Mouse (Mus musculus): ENCODE data around the gene Ppef1. TPM values are rescaled to one million over a fixed set of nuclear protein-coding genes. Genes with fewer than 3 reads are reported as not detected.

The Ppef1 gene
- polyA plus RNA-seq, 1 experiment from 2014 or later: 0.06 TPM

DNA sequence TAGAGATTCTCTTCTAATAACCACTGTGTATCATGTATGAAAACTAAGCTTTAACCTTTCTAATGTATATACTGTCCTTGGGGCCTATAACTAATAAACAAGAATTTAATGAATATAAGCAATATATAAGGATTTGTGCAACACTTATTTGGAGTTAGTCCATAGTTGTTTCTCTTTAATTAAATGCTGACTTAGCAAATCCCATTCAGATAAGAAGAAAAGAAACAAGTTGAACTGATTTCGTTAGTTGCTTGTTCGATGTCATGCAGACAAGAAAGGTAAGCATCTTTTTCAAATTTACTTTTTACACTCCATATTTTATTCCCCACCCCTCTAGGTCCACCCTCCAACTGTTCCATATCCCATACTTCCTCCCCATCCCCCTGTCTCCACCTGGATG lies 45.5 kb downstream of the Ppef1 start:
- Histone ChIP-seq H3K27ac (no peak overlapping the region), H3K4me1 (no peaks in the 10 kb centered on the region), H3K9ac (no peak overlapping the region), H3K9me3 (no peaks in the 10 kb centered on the region), H3K36me3 (no peaks in the 10 kb centered on the region), H3K27me3 (no peaks in the 10 kb centered on the region; the same call in 1 of the 2 replicates), H3K4me3 (no peak overlapping the region), H3K4me2 (no peak overlapping the region)
- 86% methylated on average over 2 of the region's 2 CpGs for WGBS
- no peak for ATAC-seq (ENCODE audit: borderline replicate concordance, extremely low read depth, low FRiP score, low TSS enrichment)

DNA sequence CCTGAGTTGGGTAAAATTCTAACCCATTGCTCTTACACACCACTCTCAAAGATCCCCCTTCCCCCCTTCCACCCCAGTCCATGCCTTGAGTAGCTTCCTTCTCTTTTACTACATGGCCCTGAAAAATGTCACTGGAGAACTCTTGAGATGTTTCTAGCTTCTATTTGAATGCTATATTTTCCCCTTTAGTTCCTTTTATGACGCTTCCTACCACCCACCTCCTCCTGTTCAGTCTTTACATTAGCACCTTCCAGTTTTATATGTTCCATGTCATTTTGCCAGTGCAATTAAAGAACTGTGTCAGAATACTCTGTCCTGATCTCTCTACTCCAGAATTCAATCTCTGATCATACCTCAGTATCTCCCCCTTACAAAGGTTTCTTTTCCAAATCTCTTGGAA lies 65.6 kb downstream of the Ppef1 start:
- Histone ChIP-seq H3K4me2 (no peak overlapping the region), H3K9me3 (no peaks in the 10 kb centered on the region), H3K4me1 (no peaks in the 10 kb centered on the region), H3K36me3 (no peaks in the 10 kb centered on the region), H3K4me3 (no peak overlapping the region), H3K27me3 (no peaks in the 10 kb centered on the region), H3K9ac (no peak overlapping the region), H3K27ac (no peak overlapping the region)
- WGBS: 83% methylated on average over 1 of the region's 1 CpGs
- no peak for ATAC-seq (ENCODE audit: borderline replicate concordance, extremely low read depth, low FRiP score, low TSS enrichment)

GRCm38 (mm10) chrX:160610882-160611644 lies 124.5 kb downstream of the Ppef1 start:
- Histone ChIP-seq H3K27me3 (no peaks in the 10 kb centered on the region), H3K9me3 (no peaks in the 10 kb centered on the region), H3K9ac (no peak overlapping the region), H3K4me2 (no peak overlapping the region), H3K4me3 (no peak overlapping the region), H3K27ac (no peak overlapping the region), H3K36me3 (no peaks in the 10 kb centered on the region), H3K4me1 (no peaks in the 10 kb centered on the region)
- WGBS: 41% methylated on average over 4 of the region's 4 CpGs
- ATAC-seq (ENCODE audit: borderline replicate concordance, extremely low read depth, low FRiP score, low TSS enrichment): no peak

DNA sequence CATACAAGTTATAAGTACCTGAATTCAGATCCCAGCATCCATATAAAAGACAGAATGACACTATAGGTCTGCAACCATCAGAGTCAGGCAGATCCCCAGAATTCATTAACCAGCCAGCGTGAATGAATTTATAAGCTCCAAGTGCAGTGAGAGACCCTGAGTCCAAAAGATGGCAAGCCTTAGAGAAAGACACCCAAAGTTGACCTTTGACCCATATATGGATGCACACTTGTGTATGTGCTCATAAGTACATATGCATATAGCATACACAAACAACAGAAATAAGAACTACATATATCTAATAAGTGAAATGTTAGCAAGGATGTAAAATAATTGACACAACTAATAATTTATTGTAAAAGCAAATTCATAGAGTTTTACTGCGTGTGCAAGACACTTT lies 125.1 kb downstream of the Ppef1 start:
- no peaks in the 10 kb centered on the region for H3K36me3 ChIP-seq
- WGBS: 77% methylated on average over 2 of the region's 2 CpGs
- no peaks in the 10 kb centered on the region for H3K27me3 ChIP-seq
- no peaks in the 10 kb centered on the region for H3K9me3 ChIP-seq
- no peak overlapping the region for H3K4me3 ChIP-seq
- ATAC-seq (ENCODE audit: borderline replicate concordance, extremely low read depth, low FRiP score, low TSS enrichment): no peak
- H3K9ac ChIP-seq: no peak overlapping the region
- H3K4me2 ChIP-seq: no peak overlapping the region
- no peak overlapping the region for H3K27ac ChIP-seq
- H3K4me1 ChIP-seq: no peaks in the 10 kb centered on the region

- H3K36me3 ChIP-seq: no peaks in the 10 kb centered on the region
- no peak for ATAC-seq (ENCODE audit: borderline replicate concordance, extremely low read depth, low FRiP score, low TSS enrichment)
- 44% methylated on average over 3 of the region's 3 CpGs for WGBS
These were observed 125.7 kb downstream of the Ppef1 start for GRCm38 (mm10) chrX:160609849-160610248.

GRCm38 (mm10) chrX:160603981-160604541 lies 131.5 kb downstream of the Ppef1 start:
- H3K9me3 ChIP-seq: no peaks in the 10 kb centered on the region
- H3K4me2 ChIP-seq: no peak overlapping the region
- H3K9ac ChIP-seq: no peak overlapping the region
- peaks cover 19% of the 10 kb centered on the region; the same call in 1 of the 2 replicates for H3K4me1 ChIP-seq
- no peaks in the 10 kb centered on the region for H3K27me3 ChIP-seq
- no peak overlapping the region for H3K4me3 ChIP-seq
- WGBS: 49% methylated on average over 6 of the region's 6 CpGs
- H3K27ac ChIP-seq: no peak overlapping the region
- H3K36me3 ChIP-seq: no peaks in the 10 kb centered on the region
- ATAC-seq (ENCODE audit: borderline replicate concordance, extremely low read depth, low FRiP score, low TSS enrichment): no peak

More at GRCm38 (mm10) chrX:160609849-160610248, 125.7 kb downstream of the Ppef1 start:
- Histone ChIP-seq H3K4me1 (no peaks in the 10 kb centered on the region), H3K27ac (no peak overlapping the region), H3K9ac (no peak overlapping the region), H3K4me3 (no peak overlapping the region), H3K4me2 (no peak overlapping the region), H3K9me3 (no peaks in the 10 kb centered on the region), H3K27me3 (no peaks in the 10 kb centered on the region)

- H3K4me1 ChIP-seq: peaks cover 22% of the 10 kb centered on the region; the same call in 1 of the 2 replicates
- H3K4me3 ChIP-seq: no peak overlapping the region
- H3K27me3 ChIP-seq: no peaks in the 10 kb centered on the region
- H3K9ac ChIP-seq: no peak overlapping the region
- no peak overlapping the region for H3K27ac ChIP-seq
- ATAC-seq (ENCODE audit: borderline replicate concordance, extremely low read depth, low FRiP score, low TSS enrichment): no peak
- 92% methylated on average over 2 of the region's 2 CpGs for WGBS
- H3K9me3 ChIP-seq: no peaks in the 10 kb centered on the region
- no peaks in the 10 kb centered on the region for H3K36me3 ChIP-seq
- H3K4me2 ChIP-seq: no peak overlapping the region
These were observed 132.2 kb downstream of the Ppef1 start for GRCm38 (mm10) chrX:160603316-160603715.

DNA sequence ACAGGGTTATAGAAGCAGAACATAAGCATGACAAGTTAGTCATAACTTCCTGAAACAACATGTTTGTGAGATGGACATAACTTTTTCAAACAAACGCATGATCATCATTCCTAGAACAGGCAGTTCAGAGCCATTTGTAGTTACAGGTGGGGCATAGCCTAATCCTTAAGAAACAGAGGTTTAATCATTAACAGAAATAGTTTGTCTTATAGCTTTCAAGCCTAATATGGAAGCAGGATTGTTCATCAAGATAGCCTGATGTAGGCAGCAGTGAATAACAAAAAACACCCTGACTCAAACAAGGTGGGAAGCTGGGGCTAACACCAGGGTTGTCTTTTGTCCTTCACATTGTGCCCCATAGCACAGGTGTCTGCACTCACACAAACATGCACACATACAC lies 132.8 kb downstream of the Ppef1 start:
- Histone ChIP-seq H3K4me2 (no peak overlapping the region), H3K27ac (no peak overlapping the region), H3K9me3 (no peaks in the 10 kb centered on the region), H3K27me3 (no peaks in the 10 kb centered on the region), H3K36me3 (no peaks in the 10 kb centered on the region), H3K4me3 (no peak overlapping the region), H3K9ac (no peak overlapping the region), H3K4me1 (peaks cover 22% of the 10 kb centered on the region; the same call in 1 of the 2 replicates)
- ATAC-seq (ENCODE audit: borderline replicate concordance, extremely low read depth, low FRiP score, low TSS enrichment): no peak
- WGBS: 86% methylated on average over 1 of the region's 1 CpGs

DNA sequence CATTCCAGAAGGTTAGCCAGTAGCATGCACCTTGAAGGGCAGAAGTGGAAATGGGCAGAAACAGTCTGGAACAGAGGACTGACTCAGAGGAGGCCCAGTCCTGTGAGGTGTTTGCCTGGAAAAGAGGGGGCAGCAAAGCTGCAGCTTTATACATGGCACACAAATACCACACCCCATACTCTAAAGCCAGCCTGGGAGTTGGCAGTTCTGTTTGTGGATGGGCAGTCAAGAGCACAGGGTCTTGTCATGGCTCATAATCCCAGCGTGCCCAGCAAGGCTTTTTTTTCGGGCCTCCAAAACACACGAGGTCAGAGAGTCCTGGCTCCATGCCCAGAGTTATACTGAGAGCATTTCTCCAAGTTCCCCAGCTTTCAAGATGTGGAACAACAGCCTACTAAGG lies 134.5 kb downstream of the Ppef1 start:
- Histone ChIP-seq H3K9me3 (no peaks in the 10 kb centered on the region), H3K36me3 (no peaks in the 10 kb centered on the region), H3K4me1 (peaks cover 22% of the 10 kb centered on the region; the same call in 1 of the 2 replicates), H3K4me3 (no peak overlapping the region), H3K27ac (no peak overlapping the region), H3K9ac (no peak overlapping the region), H3K4me2 (no peak overlapping the region), H3K27me3 (0 out of 2 replicates have a peak, but pooled peaks cover 4% of the 10 kb centered on the region)
- 5% methylated on average over 3 of the region's 3 CpGs for WGBS
- ATAC-seq (ENCODE audit: borderline replicate concordance, extremely low read depth, low FRiP score, low TSS enrichment): no peak

GRCm38 (mm10) chrX:160598562-160599458 lies 136.8 kb downstream of the Ppef1 start:
- Histone ChIP-seq H3K4me1 (peaks cover 22% of the 10 kb centered on the region; the same call in 1 of the 2 replicates), H3K27ac (peak overlapping the region; percentile 70), H3K27me3 (0 out of 2 replicates have a peak, but pooled peaks cover 4% of the 10 kb centered on the region), H3K36me3 (no peaks in the 10 kb centered on the region), H3K9ac (no peak overlapping the region), H3K9me3 (no peaks in the 10 kb centered on the region), H3K4me2 (no peak overlapping the region; the same call in 1 of the 2 replicates), H3K4me3 (no peak overlapping the region)
- 27% methylated on average over 3 of the region's 3 CpGs for WGBS
- ATAC-seq (ENCODE audit: borderline replicate concordance, extremely low read depth, low FRiP score, low TSS enrichment): peak; percentile 95

GRCm38 (mm10) chrX:160598055-160598454 lies 137.5 kb downstream of the Ppef1 start:
- Histone ChIP-seq H3K4me2 (no peak overlapping the region), H3K27me3 (0 out of 2 replicates have a peak, but pooled peaks cover 4% of the 10 kb centered on the region), H3K9me3 (no peaks in the 10 kb centered on the region), H3K9ac (no peak overlapping the region), H3K36me3 (no peaks in the 10 kb centered on the region), H3K27ac (0 out of 2 replicates have a peak overlapping the region, but pooled peaks have one; percentile 15), H3K4me3 (no peak overlapping the region), H3K4me1 (peaks cover 22% of the 10 kb centered on the region; the same call in 1 of the 2 replicates)
- no peak for ATAC-seq (ENCODE audit: borderline replicate concordance, extremely low read depth, low FRiP score, low TSS enrichment)
- 58% methylated on average over 2 of the region's 2 CpGs for WGBS
